Mouse (Mus musculus) left cerebral cortex, postnatal 14 days (tissue): Measurements from ENCODE around the gene Rbfox3. TPM values are rescaled to one million over a fixed set of nuclear protein-coding genes. Genes with fewer than 3 reads are reported as not detected.

Experiments
- DNase-seq, 2 experiments: peaks; one replicate each; pipeline ENCODE4 v3.0.0; 2021 to 2022; ENCODE audit warnings: low spot score in 2 of 2, mixed read lengths in 1 of 2
- intact Hi-C: fragments of 180-260 bp; cut with DNase I; formaldehyde crosslinking; loops from one replicate; pipeline ENCODE4 v1.15.1; 2025
- total RNA-seq, 2 experiments: library from RNA; stranded (reverse); gene quantifications; 2 replicates each; pipeline ENCODE4 v1.2.3; 2021

Gene Rbfox3
- total RNA-seq, 2 experiments from 2014 or later: 297 to 325 TPM

- no peak for DNase-seq
- intact Hi-C loops: no loop called here
These were observed 160.6 kb downstream of the Rbfox3 start for GRCm38 (mm10) chr11:118750745-118751330.

- DNase-seq: no peak
- intact Hi-C loops: no loop called here
These were observed 161.9 kb downstream of the Rbfox3 start for GRCm38 (mm10) chr11:118749541-118749940.

DNA sequence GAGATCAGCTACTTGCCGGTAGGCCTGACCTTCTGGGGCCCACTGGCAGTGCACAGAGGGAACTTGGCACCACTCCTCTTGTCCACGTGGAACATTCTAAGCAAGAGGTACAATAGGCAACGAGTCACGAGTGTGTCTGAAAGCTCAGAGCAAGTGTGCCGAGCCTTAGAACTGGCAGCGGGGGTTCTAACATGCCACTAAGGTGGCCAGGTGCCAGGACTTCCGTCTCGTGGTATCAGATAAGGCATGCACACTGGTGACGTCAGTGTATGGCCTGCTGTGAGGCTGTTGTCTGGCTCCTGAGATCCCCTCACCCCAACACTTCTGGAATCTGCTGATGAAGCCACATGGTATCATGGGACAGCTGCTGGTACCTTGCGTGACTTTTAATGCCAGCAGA is 162.8 kb downstream of the Rbfox3 start:
- intact Hi-C loops: no loop called here
- no peak for DNase-seq

- no peak for DNase-seq
- intact Hi-C loops: no loop called here
These were observed 166.1 kb downstream of the Rbfox3 start for GRCm38 (mm10) chr11:118745279-118745678.

GRCm38 (mm10) chr11:118744782-118745181 is 166.6 kb downstream of the Rbfox3 start:
- intact Hi-C loops: loop anchor here (5.0 kb wide), 2 partner anchors 233 to 237 kb away; no protein-coding TSS in a partner anchor
- peak in 1 of 2 experiments; percentile 68 for DNase-seq

GRCm38 (mm10) chr11:118742762-118743161 is 168.6 kb downstream of the Rbfox3 start:
- DNase-seq: peak in 1 of 2 experiments; percentile 65
- intact Hi-C loops: loop anchor here (5.0 kb wide), 2 partner anchors 235 kb away; no protein-coding TSS in a partner anchor

- peak in 1 of 2 experiments; percentile 63 for DNase-seq
These were observed 170.1 kb downstream of the Rbfox3 start for GRCm38 (mm10) chr11:118741262-118741661.

DNA sequence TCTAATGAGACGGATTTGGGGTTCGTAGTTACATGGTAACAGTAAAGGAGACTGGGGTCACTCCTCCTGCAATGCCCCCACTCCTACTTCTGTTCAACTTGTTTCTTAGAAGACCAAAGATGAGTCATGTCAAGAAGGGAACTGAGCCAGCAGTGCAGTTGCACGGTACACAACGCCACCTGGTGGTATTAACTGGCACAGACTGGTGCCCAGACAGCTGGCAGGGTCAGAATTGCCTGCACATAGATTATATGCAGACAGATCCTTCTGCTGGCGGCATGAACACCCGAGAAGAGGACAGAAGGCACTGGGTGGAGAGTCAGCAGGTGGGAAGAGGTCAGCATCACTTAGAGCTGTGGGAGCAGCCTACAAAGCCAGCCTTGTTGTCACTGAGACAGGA is 171.4 kb downstream of the Rbfox3 start:
- peak; percentile 76 to 80 for DNase-seq
- intact Hi-C loops: loop anchor here (5.0 kb wide), 2 partner anchors 233 to 237 kb away; no protein-coding TSS in a partner anchor

More at GRCm38 (mm10) chr11:118741262-118741661, 170.1 kb downstream of the Rbfox3 start:
- intact Hi-C loops: loop anchor here (5.0 kb wide), 2 partner anchors 234 to 236 kb away; no protein-coding TSS in a partner anchor

- intact Hi-C loops: loop anchor here (2.0 to 5.0 kb wide), 3 partner anchors 166 to 317 kb away; no protein-coding TSS in a partner anchor
These were observed 172.3 kb downstream of the Rbfox3 start for GRCm38 (mm10) chr11:118738855-118739832.

GRCm38 (mm10) chr11:118738323-118738722 is 173.1 kb downstream of the Rbfox3 start:
- intact Hi-C loops: loop anchor here (2.0 to 5.0 kb wide), 3 partner anchors 166 to 316 kb away; no protein-coding TSS in a partner anchor
- no peak for DNase-seq

More at GRCm38 (mm10) chr11:118738855-118739832, 172.3 kb downstream of the Rbfox3 start:
- peak; percentile 92 for DNase-seq

DNA sequence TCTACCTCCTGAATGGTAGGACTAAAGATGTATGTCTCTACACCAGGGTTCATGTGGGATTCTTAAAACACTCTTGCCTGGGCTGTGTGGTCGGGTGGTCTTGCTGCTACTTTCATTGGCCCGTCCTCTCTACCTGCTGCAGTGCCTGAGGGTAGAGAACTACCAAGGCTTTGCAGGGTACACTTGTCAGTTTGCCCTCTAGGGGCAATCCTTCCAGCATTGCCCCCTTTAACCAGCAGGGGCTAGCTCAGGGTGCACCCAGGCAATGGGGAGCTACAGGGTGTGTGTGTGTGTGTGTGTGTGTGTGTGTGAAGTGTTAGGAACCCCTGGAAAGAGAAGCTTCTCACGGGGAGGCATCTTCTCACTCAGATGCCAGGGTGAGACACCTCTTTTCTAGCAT is 173.6 kb downstream of the Rbfox3 start:
- intact Hi-C loops: loop anchor here (2.0 to 5.0 kb wide), 3 partner anchors 165 to 316 kb away; no protein-coding TSS in a partner anchor

DNA sequence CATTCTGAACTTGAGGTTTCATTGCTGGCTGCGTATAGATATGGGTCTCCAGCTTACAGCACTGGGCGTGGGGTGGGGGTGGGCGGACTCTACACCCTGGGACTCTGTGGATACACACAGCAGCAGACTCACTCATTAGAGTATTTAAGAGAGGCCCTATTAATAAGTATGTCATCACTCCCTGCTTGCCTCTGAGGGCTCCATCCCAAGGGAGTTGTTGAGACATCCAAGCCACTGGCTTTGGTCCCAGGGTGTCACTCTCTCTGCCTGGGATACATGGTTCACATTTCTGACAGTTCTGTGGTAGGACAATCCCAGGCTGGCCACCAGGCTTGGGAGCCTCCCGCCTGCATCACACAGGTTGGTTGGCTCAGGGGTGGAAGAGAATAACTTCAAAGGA is 174.4 kb downstream of the Rbfox3 start:
- intact Hi-C loops: loop anchor here (5.0 kb wide), 2 partner anchors 290 to 315 kb away; no protein-coding TSS in a partner anchor
- no peak for DNase-seq

More for the DNA sequence above, 173.6 kb downstream of the Rbfox3 start:
- DNase-seq: no peak

DNA sequence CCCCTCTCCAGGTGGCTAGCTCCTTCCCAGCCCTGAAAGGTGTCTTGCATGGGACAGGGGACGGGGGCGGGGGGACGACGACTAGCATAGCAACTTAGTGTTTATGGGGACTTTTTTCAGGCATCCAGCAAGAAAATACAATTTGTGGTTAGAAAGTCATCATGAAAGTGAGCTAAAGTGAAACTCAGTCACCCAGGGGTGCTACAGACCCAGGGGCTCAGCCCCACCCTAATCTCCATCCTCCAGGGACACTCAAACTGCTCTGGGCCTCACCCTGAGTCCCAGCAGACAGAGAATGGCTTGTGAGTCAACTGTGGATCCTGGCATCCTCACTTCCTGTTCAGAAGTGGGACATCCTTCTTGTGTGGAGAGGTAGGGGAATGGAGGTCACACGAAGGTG is 179.7 kb downstream of the Rbfox3 start:
- intact Hi-C loops: no loop called here

GRCm38 (mm10) chr11:118729373-118729772 is 182.0 kb downstream of the Rbfox3 start:
- intact Hi-C loops: no loop called here
- DNase-seq: peak in 1 of 2 experiments; percentile 42

More for the DNA sequence above, 179.7 kb downstream of the Rbfox3 start:
- no peak for DNase-seq

DNA sequence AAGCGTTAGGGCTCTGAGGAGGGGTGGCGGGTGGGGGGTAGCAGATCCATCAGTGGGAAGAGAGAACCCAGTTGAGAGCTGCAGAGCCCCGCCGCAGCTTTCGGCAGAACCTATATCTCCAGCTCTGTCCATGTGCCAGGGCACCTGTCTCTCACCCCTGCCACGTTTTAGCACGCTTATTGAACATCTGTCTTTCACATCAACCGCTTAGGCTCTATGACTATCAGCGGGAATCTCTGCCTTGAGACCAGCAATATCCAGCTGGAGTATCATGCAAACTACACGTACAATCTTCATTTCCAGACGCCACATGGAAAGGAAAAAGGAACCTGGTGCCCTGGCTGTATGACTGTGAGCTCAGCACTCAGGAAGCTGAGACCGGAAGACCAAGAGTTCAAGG is 182.6 kb downstream of the Rbfox3 start:
- intact Hi-C loops: no loop called here
- DNase-seq: no peak

DNA sequence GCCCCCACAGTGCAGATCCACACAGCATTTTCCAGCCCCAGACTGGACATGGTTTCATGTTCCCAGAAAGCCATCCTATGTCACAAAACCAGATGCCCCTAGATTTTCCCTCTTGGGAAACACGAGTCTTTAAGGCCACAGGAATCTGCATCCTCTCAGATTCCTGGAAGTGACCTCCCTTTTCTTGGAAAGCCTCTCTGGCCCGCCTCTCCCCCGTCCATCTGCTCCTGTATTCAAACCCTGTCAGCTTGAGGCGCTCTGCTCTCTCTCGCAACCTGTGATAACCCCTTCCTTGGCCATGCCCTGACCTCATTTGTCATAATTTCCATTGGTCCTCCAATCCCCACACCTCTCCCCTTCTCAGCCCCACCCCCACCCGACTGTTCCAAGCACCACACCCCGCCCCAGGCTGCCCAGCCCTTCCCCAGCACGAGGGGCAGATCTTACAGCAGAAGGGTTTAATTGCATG is 183.3 kb downstream of the Rbfox3 start:
- DNase-seq: no peak
- intact Hi-C loops: no loop called here

- no peak for DNase-seq
- intact Hi-C loops: no loop called here
These were observed 185.0 kb downstream of the Rbfox3 start for GRCm38 (mm10) chr11:118726430-118726829.

GRCm38 (mm10) chr11:118724423-118724822 is 187.0 kb downstream of the Rbfox3 start:
- DNase-seq: no peak
- intact Hi-C loops: no loop called here

GRCm38 (mm10) chr11:118723166-118723565 is 188.2 kb downstream of the Rbfox3 start:
- intact Hi-C loops: no loop called here
- no peak for DNase-seq

DNA sequence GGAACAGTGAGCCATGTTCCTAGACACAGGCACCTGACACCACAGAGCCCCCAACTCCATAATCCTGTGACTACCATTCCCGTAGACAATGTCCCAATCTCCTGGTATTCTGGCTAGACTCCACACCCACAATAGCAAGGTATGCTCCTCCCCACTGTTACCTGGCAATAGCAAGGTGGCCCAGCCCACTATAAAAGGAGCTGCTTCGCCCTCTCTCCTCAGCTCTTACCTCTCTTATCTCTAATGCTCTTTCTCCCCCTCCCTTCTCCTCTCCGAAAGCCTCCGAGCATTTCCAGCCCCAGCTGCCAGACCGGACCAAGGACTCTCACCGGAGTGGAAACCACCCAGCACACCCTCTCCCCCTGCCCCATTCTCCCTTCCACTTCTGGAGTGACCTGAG is 189.5 kb downstream of the Rbfox3 start:
- no peak for DNase-seq
- intact Hi-C loops: no loop called here
